Mouse (Mus musculus) kidney, adult 2 months (tissue): ENCODE measurements around the gene Spats1. TPM values are rescaled to one million over a fixed set of nuclear protein-coding genes. Genes with fewer than 3 reads are reported as not detected.

Experiments used
- DNase-seq: peaks from one replicate; pipeline ENCODE4 v3.0.0; 2021
- H3K27ac ChIP-seq: fragments of 200-500 bp; 2 replicates; pipeline ENCODE4 v1.5.1; 2012; ENCODE audit warnings: low read depth, low read length, control low read depth, inconsistent platforms; ENCODE audit not compliant: insufficient read depth
- H3K27me3 ChIP-seq: fragments of 200-500 bp; replicated peaks from 2 replicates; pipeline ENCODE4 v1.6.1; 2012; ENCODE audit warnings: mild to moderate bottlenecking, moderate library complexity, low read length, inconsistent platforms; ENCODE audit not compliant: control insufficient read depth, insufficient read depth
- H3K36me3 ChIP-seq: fragments of 200-500 bp; 2 replicates; pipeline ENCODE4 v1.6.1; 2012; ENCODE audit warnings: mild to moderate bottlenecking, moderate library complexity, low read length, inconsistent platforms; ENCODE audit not compliant: control insufficient read depth, insufficient read depth
- H3K4me1 ChIP-seq: fragments of 200-500 bp; 2 replicates; pipeline ENCODE4 v1.6.1; 2011; ENCODE audit warnings: low read length; ENCODE audit not compliant: control insufficient read depth, insufficient read depth
- H3K4me3 ChIP-seq: fragments of 200-500 bp; 2 replicates; pipeline ENCODE4 v1.5.1; 2011; ENCODE audit warnings: mild to moderate bottlenecking, low read depth, low read length, control low read depth; ENCODE audit not compliant: insufficient read depth
- CTCF ChIP-seq: fragments of 200-500 bp; conservative IDR thresholded peaks from 2 replicates; pipeline ENCODE4 v1.5.1; 2011; ENCODE audit warnings: low read depth, mild to moderate bottlenecking, control low read depth, low read length, moderate library complexity, mixed read lengths; ENCODE audit not compliant: insufficient read depth, insufficient read length
- POLR2A ChIP-seq: fragments of 200-500 bp; IDR thresholded peaks from one replicate; pipeline ENCODE4 v1.6.1; 2011; ENCODE audit warnings: low read depth, low read length, control low read depth
- WGBS: fragments of 180-500 bp; shearing (Covaris S2); methylation state at CpG from one replicate; pipeline ENCODE4 v1.1.7; 2018; 5-methylcytosine and 5-hydroxymethylcytosine counted together
- polyA plus RNA-seq: library from polyadenylated mRNA; depleted of rRNA; stranded (reverse); fragments of >200 nt; gene quantifications from 2 replicates; pipeline ENCODE4 v1.2.3, GENCODE M21; 2012; rRNA removed

Spats1 gene
- polyA plus RNA-seq, result 0.19 and 0.45 TPM in 2 replicates

DNA sequence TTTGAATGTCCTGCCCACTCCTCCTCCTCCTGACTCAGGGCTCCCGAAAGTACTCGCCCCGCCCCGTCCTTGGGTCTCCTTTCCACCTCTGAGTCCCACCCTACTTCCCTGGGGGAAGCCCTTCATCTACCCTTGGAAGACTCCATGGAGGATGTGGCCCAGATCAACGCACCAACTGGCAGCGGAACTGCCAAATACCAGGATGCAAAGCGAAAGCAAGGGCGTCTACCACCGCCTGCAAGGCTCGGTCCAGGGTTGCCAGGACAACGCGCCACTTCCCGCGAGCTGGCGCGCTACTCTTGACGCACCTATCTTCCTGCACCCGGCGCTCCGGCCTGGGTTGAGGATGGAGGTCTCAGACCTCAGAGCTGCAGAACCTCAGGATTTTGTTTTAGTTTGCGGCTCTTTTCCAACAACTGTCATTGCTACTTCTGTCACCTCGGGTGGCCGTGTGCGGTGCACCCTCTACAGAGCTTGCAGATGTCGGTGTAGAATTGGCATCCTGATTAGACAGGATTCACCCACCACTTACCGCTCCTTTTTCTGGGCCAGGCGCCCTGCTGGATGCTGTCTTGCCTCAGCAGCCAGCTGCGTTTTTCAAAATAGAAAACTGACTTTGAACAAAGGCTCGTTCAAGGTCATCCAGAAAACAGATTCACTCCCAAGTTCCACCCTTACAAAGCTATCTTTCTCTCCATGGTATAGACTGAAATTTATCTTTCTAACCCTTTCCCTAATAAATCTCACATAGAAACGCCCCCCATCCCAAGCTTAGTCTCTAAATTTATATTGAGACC, at the start of gene Spats1:
Spats1 (minus strand) TSS at position 747 of the 797 bp plus-strand sequence.
- Histone ChIP-seq H3K4me1 (no peaks in the 10 kb centered on the region), H3K4me3 (peak within 1 kb of the TSS; percentile 41), H3K27me3 (no peaks in the 10 kb centered on the region), H3K36me3 (no peaks in the 10 kb centered on the region), H3K27ac (no peak within 1 kb of the TSS)
- TF ChIP-seq CTCF (no peak), POLR2A (no peak)
- peak; percentile 52 for DNase-seq
- WGBS, result 4% methylated on average over 30 of the region's 30 CpGs

DNA sequence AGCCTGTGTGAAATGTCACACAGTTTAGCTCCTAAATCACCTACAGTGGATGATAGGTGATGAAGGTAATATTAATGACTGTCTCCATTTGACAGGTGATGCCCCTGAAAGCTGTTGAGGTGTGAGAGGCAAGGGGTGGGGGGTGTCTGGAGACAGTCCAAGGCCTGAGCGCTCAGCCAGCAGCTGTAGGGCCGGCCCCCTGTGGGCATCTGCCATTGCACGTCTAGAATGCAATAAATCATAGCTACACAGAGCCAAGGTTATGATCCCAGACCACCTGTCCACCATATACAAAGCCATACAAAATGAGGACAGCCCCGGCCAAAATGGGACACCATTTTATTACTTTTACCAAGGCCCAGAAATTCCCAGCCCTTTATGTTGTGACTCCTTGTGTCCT, 49.7 kb upstream of the Spats1 start:
- H3K27ac ChIP-seq, result no peak overlapping the region
- H3K36me3 ChIP-seq, result no peaks in the 10 kb centered on the region
- H3K4me1 ChIP-seq, result no peaks in the 10 kb centered on the region
- WGBS, result 78% methylated on average over 4 of the region's 4 CpGs
- H3K27me3 ChIP-seq, result no peaks in the 10 kb centered on the region
- no peak overlapping the region for H3K4me3 ChIP-seq
- TF ChIP-seq CTCF (no peak), POLR2A (no peak)
- no peak for DNase-seq

DNA sequence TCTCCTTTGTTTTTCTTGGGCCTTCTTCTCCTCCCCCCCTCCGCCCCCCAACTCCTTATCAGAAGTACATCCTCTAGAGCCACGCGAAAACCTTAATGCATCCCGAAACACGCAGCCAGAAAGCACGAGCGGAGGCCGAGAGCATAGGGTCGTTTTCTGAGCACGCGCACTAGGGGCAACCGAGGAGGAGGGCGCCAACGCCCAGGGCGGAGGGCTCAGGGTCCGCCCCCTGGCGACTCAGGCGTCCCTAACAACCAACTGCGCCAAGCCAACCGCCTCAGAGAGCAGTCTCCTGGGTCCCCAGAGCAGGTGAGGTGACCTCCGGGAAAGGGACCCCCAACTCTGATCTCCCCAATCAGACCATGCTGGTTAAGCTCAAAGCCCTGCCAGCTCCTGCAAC, 48.0 kb upstream of the Spats1 start, which contains the start of gene Tcte1:
Tcte1 (plus strand) TSS at position 172 of the 400 bp plus-strand sequence.
- Histone ChIP-seq H3K4me3 (no peak within 1 kb of the TSS), H3K27ac (no peak within 1 kb of the TSS), H3K27me3 (no peaks in the 10 kb centered on the region), H3K36me3 (no peaks in the 10 kb centered on the region), H3K4me1 (no peaks in the 10 kb centered on the region)
- DNase-seq, result no peak
- WGBS, result 5% methylated on average over 21 of the region's 21 CpGs
- TF ChIP-seq POLR2A (no peak), CTCF (no peak)

DNA sequence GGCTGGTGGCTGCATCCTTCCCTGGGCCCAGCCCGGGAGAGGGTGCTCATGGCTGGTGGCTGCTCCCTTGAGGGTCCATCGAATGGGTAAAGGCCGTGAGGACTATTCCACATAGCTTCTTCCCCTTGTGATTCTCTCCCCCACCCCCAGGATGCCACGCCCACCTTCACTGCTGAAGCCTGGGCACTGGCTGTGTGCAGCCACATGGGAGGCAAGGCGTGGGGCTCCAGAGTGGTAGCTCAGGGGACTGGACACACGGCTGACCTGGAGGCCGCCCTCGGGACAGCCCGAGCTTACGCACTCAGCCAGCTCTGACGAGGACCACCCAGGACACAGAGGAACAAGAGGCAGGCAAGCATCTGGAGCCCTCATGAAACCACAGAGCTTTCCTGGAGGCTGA, 44.9 kb upstream of the Spats1 start:
- Histone ChIP-seq H3K36me3 (no peaks in the 10 kb centered on the region), H3K4me3 (no peak overlapping the region), H3K27ac (no peak overlapping the region), H3K4me1 (no peaks in the 10 kb centered on the region), H3K27me3 (no peaks in the 10 kb centered on the region)
- no peak for DNase-seq
- no peak for TF ChIP-seq POLR2A
- WGBS, result 82% methylated on average over 11 of the region's 11 CpGs

DNA sequence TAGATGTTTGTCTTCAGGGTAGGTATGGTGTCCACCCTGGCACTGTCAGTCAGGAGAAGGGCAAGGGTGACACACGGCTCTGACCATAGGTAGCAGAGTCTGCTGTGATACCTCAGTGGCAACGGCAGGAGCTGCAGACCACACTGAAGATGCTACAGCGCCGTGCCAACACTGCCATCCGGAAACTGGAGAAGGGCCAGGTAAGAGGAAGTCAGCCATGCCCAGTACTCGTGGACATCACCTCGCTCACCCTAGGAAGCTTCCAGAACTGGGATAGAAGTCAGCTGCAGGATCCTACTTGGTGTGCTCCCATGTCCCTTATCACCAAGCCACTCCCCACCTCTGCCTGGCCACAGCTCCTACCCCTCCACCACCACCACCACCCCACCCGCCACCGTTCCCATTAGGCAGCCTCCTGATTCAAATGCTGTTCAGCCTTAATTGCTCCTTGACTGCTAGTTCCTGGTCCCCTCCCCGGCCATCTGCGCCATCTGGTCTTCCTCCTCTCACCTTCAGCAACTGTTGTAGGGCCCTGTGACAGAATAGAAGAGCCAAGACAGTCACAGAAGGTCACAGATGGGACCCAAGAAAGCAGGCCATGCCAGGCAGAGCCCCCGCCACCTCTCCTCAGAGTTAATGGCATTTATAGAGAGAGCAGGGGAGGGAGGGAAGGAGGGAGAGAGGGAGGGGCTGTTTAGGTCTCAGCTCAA, 43.7 kb upstream of the Spats1 start:
- DNase-seq, result no peak
- TF ChIP-seq POLR2A (no peak), CTCF (no peak)
- no peaks in the 10 kb centered on the region for H3K36me3 ChIP-seq
- no peak overlapping the region for H3K27ac ChIP-seq
- H3K27me3 ChIP-seq, result no peaks in the 10 kb centered on the region
- WGBS, result 78% methylated on average over 12 of the region's 12 CpGs
- no peak overlapping the region for H3K4me3 ChIP-seq
- no peaks in the 10 kb centered on the region for H3K4me1 ChIP-seq

DNA sequence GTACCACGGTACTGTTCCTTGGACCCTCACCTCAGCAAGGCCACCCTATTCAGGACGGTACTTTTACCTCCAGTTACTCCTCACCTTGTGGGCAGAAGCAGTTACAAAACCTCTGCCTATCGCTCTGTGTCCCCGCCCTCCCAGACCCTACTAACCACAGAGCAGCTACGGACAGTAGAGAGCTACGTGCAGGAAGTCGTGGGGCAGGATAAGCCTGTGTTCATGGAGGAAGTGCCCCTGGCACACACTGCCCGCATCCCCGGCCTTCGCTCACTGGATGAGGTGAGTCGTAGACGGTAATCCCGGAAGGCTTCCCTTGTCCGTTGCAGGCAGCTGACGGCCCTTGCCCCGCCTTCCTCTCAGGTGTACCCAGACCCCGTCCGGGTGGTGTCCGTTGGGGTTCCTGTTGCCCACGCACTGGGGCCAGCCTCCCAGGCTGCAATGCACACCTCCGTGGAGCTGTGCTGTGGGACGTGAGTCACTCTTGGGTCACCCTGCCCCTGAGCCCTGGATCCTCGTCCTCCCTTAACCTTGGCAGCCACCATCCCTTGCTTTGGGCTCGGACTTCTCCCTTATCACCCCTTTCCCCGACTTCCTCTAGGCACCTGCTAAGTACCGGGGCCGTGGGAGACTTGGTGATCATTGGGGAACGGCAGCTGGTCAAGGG, 42.5 kb upstream of the Spats1 start:
- TF ChIP-seq POLR2A (no peak), CTCF (no peak)
- no peaks in the 10 kb centered on the region for H3K36me3 ChIP-seq
- no peaks in the 10 kb centered on the region for H3K4me1 ChIP-seq
- H3K27ac ChIP-seq, result no peak overlapping the region
- H3K27me3 ChIP-seq, result no peaks in the 10 kb centered on the region
- 93% methylated on average over 28 of the region's 28 CpGs for WGBS
- no peak overlapping the region for H3K4me3 ChIP-seq
- no peak for DNase-seq

DNA sequence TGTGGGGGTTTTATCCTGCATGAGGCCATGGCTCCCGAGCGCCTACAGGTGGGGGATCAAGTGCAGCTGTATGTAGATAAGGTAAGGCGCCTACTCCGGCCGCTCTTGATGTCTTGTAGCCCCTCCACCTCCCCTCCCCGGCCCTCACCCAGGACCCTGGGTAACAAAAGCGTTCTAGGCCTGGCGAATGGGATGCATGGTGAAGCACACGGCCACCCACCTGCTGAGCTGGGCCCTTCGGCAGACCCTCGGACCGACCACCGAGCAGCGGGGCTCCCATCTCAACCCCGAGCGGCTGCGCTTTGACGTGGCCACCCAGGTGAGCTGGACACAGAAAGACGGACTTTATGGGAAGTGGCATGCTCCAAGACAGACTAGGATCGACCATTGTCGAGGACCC, 41.9 kb upstream of the Spats1 start:
- TF ChIP-seq POLR2A (no peak), CTCF (no peak)
- 95% methylated on average over 21 of the region's 21 CpGs for WGBS

More for the DNA sequence above, 41.9 kb upstream of the Spats1 start:
- Histone ChIP-seq H3K4me1 (no peaks in the 10 kb centered on the region), H3K27me3 (no peaks in the 10 kb centered on the region), H3K36me3 (no peaks in the 10 kb centered on the region), H3K27ac (no peak overlapping the region), H3K4me3 (no peak overlapping the region)
- DNase-seq, result no peak
